9 mouse cellular contexts compared by ENCODE assay signal in genomic region chr1:89072143-89072990, GRCm38 (mm10). TPM values are rescaled to one million over a fixed set of nuclear protein-coding genes. Genes with fewer than 3 reads are reported as not detected.
DNase-seq lines count a peak whose midpoint lies in the region; ATAC-seq and TF ChIP-seq lines count a peak whose summit lies in the region.
"Had no signal": no experiment of that assay in that cellular context is flagged by ENCODE, and none has a peak within 500 bp of the region (broad histone marks: within the 10 kb centered on the region; RNA-seq: fewer than 3 reads in every experiment).

No protein-coding gene starts in this region.

- TF ChIP-seq CTCF in intestine, postnatal 0 days (IDR thresholded peaks at IDR 0.05; ENCODE audit: low read depth): no peak
- no peak for TF ChIP-seq CTCF in thymus, adult 2 months (IDR thresholded peaks at IDR 0.05; ENCODE audit: borderline replicate concordance, control insufficient read depth, extremely low read depth, insufficient read depth, low read length, poor library complexity)

- no peaks in the 10 kb centered on the region for H3K27me3 ChIP-seq in embryonic facial prominence, embryonic 14.5 days (replicated peaks; ENCODE audit: control insufficient read depth, insufficient read depth, low read length)
- H3K27me3 ChIP-seq in intestine, postnatal 0 days (replicated peaks; ENCODE audit: control insufficient read depth, insufficient read depth, low read length): no peaks in the 10 kb centered on the region
- H3K27me3 ChIP-seq in midbrain, embryonic 14.5 days (ENCODE audit: control insufficient read depth, insufficient read depth, low read length): no peaks in the 10 kb centered on the region
- H3K27me3 ChIP-seq in thymus, adult 2 months (ENCODE audit: control insufficient read depth, insufficient read depth, low read length): peaks cover 3% of the 10 kb centered on the region

- H3K27ac ChIP-seq in embryonic facial prominence, embryonic 14.5 days (replicated peaks; ENCODE audit: low read depth, low read length): peak overlapping the region; percentile 17
- H3K27ac ChIP-seq in intestine, postnatal 0 days (ENCODE audit: low read depth, low read length): no peak overlapping the region
- peak overlapping the region; percentile 52; the same call in 1 of the 2 replicates for H3K27ac ChIP-seq in midbrain, embryonic 14.5 days (replicated peaks; ENCODE audit: low read depth, low read length)
- H3K27ac ChIP-seq in thymus, adult 2 months (ENCODE audit: control insufficient read depth, insufficient read depth, low read length): no peak overlapping the region
- H3K27ac ChIP-seq: liver, embryonic 14.5 days had no signal

- H3K4me1 ChIP-seq in embryonic facial prominence, embryonic 14.5 days (ENCODE audit: control insufficient read depth, insufficient read depth, low read length): peaks cover 31% of the 10 kb centered on the region
- peaks cover 4% of the 10 kb centered on the region for H3K4me1 ChIP-seq in intestine, postnatal 0 days (replicated peaks; ENCODE audit: control insufficient read depth, insufficient read depth, low read length)
- H3K4me1 ChIP-seq in midbrain, embryonic 14.5 days (ENCODE audit: control insufficient read depth, insufficient read depth, low read length): peaks cover 27% of the 10 kb centered on the region
- peaks cover 10% of the 10 kb centered on the region for H3K4me1 ChIP-seq in thymus, adult 2 months (replicated peaks; ENCODE audit: control insufficient read depth, insufficient read depth, low read length)

- H3K9ac ChIP-seq in embryonic facial prominence, embryonic 14.5 days (ENCODE audit: low read depth, low read length): peak overlapping the region; percentile 81
- H3K9ac ChIP-seq in intestine, postnatal 0 days (ENCODE audit: low read depth, low read length): no peak overlapping the region
- peak overlapping the region; percentile 74; the same call in 1 of the 2 replicates for H3K9ac ChIP-seq in midbrain, embryonic 14.5 days (replicated peaks; ENCODE audit: low read length)
- H3K9ac ChIP-seq: liver, embryonic 14.5 days had no signal

- no peak for ATAC-seq in embryonic facial prominence, embryonic 14.5 days (ENCODE audit: low read depth)
- ATAC-seq in intestine, postnatal 0 days: no peak
- no peak for ATAC-seq in midbrain, embryonic 14.5 days (ENCODE audit: low FRiP score, low TSS enrichment)
- no peak for ATAC-seq in megakaryocyte-erythroid progenitor cell, adult 5-6 weeks (replicated peaks; ENCODE audit: low FRiP score, low TSS enrichment, poor library complexity, severe bottlenecking)

- no peaks in the 10 kb centered on the region for H3K36me3 ChIP-seq in embryonic facial prominence, embryonic 14.5 days (ENCODE audit: control insufficient read depth, insufficient read depth, low read length)
- H3K36me3 ChIP-seq in intestine, postnatal 0 days (ENCODE audit: control insufficient read depth, insufficient read depth): no peaks in the 10 kb centered on the region
- no peaks in the 10 kb centered on the region for H3K36me3 ChIP-seq in midbrain, embryonic 14.5 days (ENCODE audit: control insufficient read depth, insufficient read depth, low read length)
- no peaks in the 10 kb centered on the region for H3K36me3 ChIP-seq in thymus, adult 2 months (ENCODE audit: control insufficient read depth, insufficient read depth, low read length)

- no peaks in the 10 kb centered on the region for H3K9me3 ChIP-seq in embryonic facial prominence, embryonic 14.5 days (ENCODE audit: control insufficient read depth, low read length)
- no peaks in the 10 kb centered on the region for H3K9me3 ChIP-seq in intestine, postnatal 0 days (ENCODE audit: control insufficient read depth)
- no peaks in the 10 kb centered on the region for H3K9me3 ChIP-seq in midbrain, embryonic 14.5 days (ENCODE audit: control insufficient read depth, low read length)

- peak; percentile 93 for DNase-seq in heart, adult 11 months
- no peak for DNase-seq in heart, postnatal 36 days
- DNase-seq in embryonic facial prominence, embryonic 14.5 days (ENCODE audit: low spot score): no peak
- peak; percentile 52 for DNase-seq in midbrain, embryonic 14.5 days
- DNase-seq in thymus, adult 2 months: no peak
- DNase-seq in cerebellum, adult 18-20 months: no peak

- intact Hi-C loops in heart, postnatal 36 days (cut with DNase I): loop anchor here (5.0 kb wide), 2 partner anchors 50 to 315 kb away; no protein-coding TSS in a partner anchor

- H3K4me2 ChIP-seq in embryonic facial prominence, embryonic 14.5 days (ENCODE audit: low read depth, low read length): peak overlapping the region; percentile 67
- peak overlapping the region; percentile 95 for H3K4me2 ChIP-seq in intestine, postnatal 0 days (replicated peaks; ENCODE audit: low read depth)
- H3K4me2 ChIP-seq in midbrain, embryonic 14.5 days (ENCODE audit: low read length): peak overlapping the region; percentile 78

- no peak for TF ChIP-seq POLR2A in thymus, adult 2 months (IDR thresholded peaks at IDR 0.05; ENCODE audit: control insufficient read depth, extremely low read depth, insufficient read depth, low read length, poor library complexity)

- WGBS in embryonic facial prominence, embryonic 14.5 days: 19% methylated on average over 14 of the region's 14 CpGs
- WGBS in intestine, postnatal 0 days: 19% methylated on average over 14 of the region's 14 CpGs
- WGBS in midbrain, embryonic 14.5 days: 3% methylated on average over 14 of the region's 14 CpGs
- 93% methylated on average over 14 of the region's 14 CpGs for WGBS in thymus, adult 2 months

- peak overlapping the region; percentile 87 for H3K4me3 ChIP-seq in embryonic facial prominence, embryonic 14.5 days (ENCODE audit: low read depth, low read length)
- H3K4me3 ChIP-seq in intestine, postnatal 0 days (ENCODE audit: low read depth, low read length): peak overlapping the region; percentile 89
- H3K4me3 ChIP-seq in midbrain, embryonic 14.5 days (replicated peaks; ENCODE audit: low read depth, low read length): peak overlapping the region; percentile 73
- H3K4me3 ChIP-seq in thymus, adult 2 months (ENCODE audit: control insufficient read depth, insufficient read depth, low read length): no peak overlapping the region

RNA-seq across cellular contexts. Expression of gene Sh3bp4, which starts 2.2 kb away (rescaled TPM):
- 10 to 100 TPM; 11.3 to 11.8 TPM for total RNA-seq in heart, postnatal 36 days (2021)
- polyA plus RNA-seq in embryonic facial prominence, embryonic 14.5 days (2014; fragmentation: Nextera tagmentation; extraction: Ambion mirVana): 23.1 and 24.0 TPM in 2 replicates
- polyA plus RNA-seq in intestine, postnatal 0 days (2015; fragmentation: Nextera tagmentation; extraction: Ambion mirVana): 6.1 and 6.2 TPM in 2 replicates
- 9.7 and 10.6 TPM in 2 replicates for polyA plus RNA-seq in midbrain, embryonic 14.5 days (2014; fragmentation: Nextera tagmentation; extraction: Ambion mirVana)
- 8.8 and 9.1 TPM in 2 replicates for polyA plus RNA-seq in thymus, adult 2 months (2012; rRNA removed)
- not detected in 2 replicates for total RNA-seq in megakaryocyte-erythroid progenitor cell, adult 5-6 weeks (2014; fragmentation: Nextera tagmentation)
- 0.08 TPM in 1 of 2 replicates, not detected in the other for total RNA-seq in megakaryocyte-erythroid progenitor cell, adult 5-6 weeks (2017)

Comparison
In these comparisons a context has a peak if more than half of its experiments do, and no peak if none do; other contexts are left out.
1. DNase-seq: peak in heart, adult 11 months (single experiment) and midbrain, embryonic 14.5 days (single experiment); none in heart, postnatal 36 days (0 of 2), embryonic facial prominence, embryonic 14.5 days (single experiment), thymus, adult 2 months (single experiment) and cerebellum, adult 18-20 months (0 of 2).
2. H3K27ac ChIP-seq: peak in embryonic facial prominence, embryonic 14.5 days (single experiment) and midbrain, embryonic 14.5 days (single experiment); none in intestine, postnatal 0 days (single experiment) and thymus, adult 2 months (single experiment).
3. Peak in every context shown above with its lines, with median percentiles within 50 percentile points of each other: H3K4me2 ChIP-seq.